Mouse (Mus musculus): ENCODE measurements around the gene Aif1l.

- TF ChIP-seq CTCF (IDR thresholded peaks at IDR 0.05; ENCODE audit: borderline replicate concordance, control insufficient read depth, extremely low read depth, insufficient read depth, low read length, poor library complexity) (no peak), POLR2A (IDR thresholded peaks at IDR 0.05; ENCODE audit: control insufficient read depth, extremely low read depth, insufficient read depth, low read length, poor library complexity) (no peak)
Observed at GRCm38 (mm10) chr2:31952725-31953124, 2.8 kb downstream of the Aif1l start.

Measured in thymus, adult 2 months (tissue).